In the genomic region with DNA sequence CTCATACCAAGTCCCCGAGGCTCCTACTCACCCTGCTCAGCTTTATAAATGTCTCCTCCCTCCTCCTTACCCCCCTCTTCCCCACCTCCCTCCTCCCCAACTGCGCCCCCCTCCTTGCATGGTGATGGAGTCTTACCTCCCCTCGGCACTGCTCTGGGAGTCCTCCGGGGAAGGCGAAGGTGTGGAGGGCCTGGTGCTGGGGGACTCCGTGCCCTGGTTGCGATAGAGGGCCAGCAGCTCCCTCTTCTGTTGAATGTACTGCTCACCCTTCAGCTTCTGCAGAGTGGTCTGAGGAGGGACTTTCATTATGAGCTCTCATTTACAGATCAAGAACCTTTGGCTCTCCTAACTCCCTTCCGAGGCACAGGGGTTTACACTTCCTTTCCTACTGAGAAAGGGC, we compare ENCODE assay signal across 9 mouse cellular contexts. TPM values are rescaled to one million over a fixed set of nuclear protein-coding genes. Genes with fewer than 3 reads are reported as not detected.
A peak's percentile ranks its signal among the peaks of the same experiment; 100 is the strongest.
DNase-seq lines count a peak whose midpoint lies in the region; ATAC-seq and TF ChIP-seq lines count a peak whose summit lies in the region.
"Had no signal": no experiment of that assay in that cellular context is flagged by ENCODE, and none has a peak within 500 bp of the region (broad histone marks: within the 10 kb centered on the region; RNA-seq: fewer than 3 reads in every experiment).

No protein-coding gene starts in this region.

- H3K36me3 ChIP-seq in kidney, adult 2 months (ENCODE audit: control insufficient read depth, insufficient read depth, low read length) = no peaks in the 10 kb centered on the region; the same call in 1 of the 2 replicates
- H3K36me3 ChIP-seq in heart, embryonic 15.5 days = peaks cover 28% of the 10 kb centered on the region
- H3K36me3 ChIP-seq in liver, embryonic 15.5 days (replicated peaks) = peaks cover 28% of the 10 kb centered on the region
- no peaks in the 10 kb centered on the region for H3K36me3 ChIP-seq in neural tube, embryonic 15.5 days
- H3K36me3 ChIP-seq in midbrain, embryonic 16.5 days (ENCODE audit: control insufficient read depth, insufficient read depth, low read length) = no peaks in the 10 kb centered on the region
- H3K36me3 ChIP-seq: hindbrain, embryonic 15.5 days had no signal

- H3K9me3 ChIP-seq in heart, embryonic 15.5 days (replicated peaks) = no peaks in the 10 kb centered on the region
- no peaks in the 10 kb centered on the region for H3K9me3 ChIP-seq in liver, embryonic 15.5 days (replicated peaks)
- H3K9me3 ChIP-seq in neural tube, embryonic 15.5 days (replicated peaks) = no peaks in the 10 kb centered on the region
- H3K9me3 ChIP-seq in midbrain, embryonic 16.5 days (replicated peaks; ENCODE audit: control insufficient read depth, low read length, poor library complexity, severe bottlenecking) = no peaks in the 10 kb centered on the region
- H3K9me3 ChIP-seq: embryonic facial prominence, embryonic 15.5 days; hindbrain, embryonic 15.5 days had no signal

- peak; percentile 44 for DNase-seq in kidney, adult 2 months
- no peak for DNase-seq in kidney, adult 8-10 months

- 18% methylated on average over 8 of the region's 8 CpGs for WGBS in kidney, adult 2 months
- WGBS in heart, embryonic 15.5 days = 9% methylated on average over 8 of the region's 8 CpGs
- 10% methylated on average over 8 of the region's 8 CpGs for WGBS in liver, embryonic 15.5 days (ENCODE audit: insufficient replicate concordance)
- WGBS in neural tube, embryonic 15.5 days = 6% methylated on average over 8 of the region's 8 CpGs
- 1% methylated on average over 7 of the region's 8 CpGs for WGBS in midbrain, embryonic 16.5 days

- H3K4me1 ChIP-seq in kidney, adult 2 months (ENCODE audit: control insufficient read depth, insufficient read depth, low read length) = peaks cover 7% of the 10 kb centered on the region; the same call in 1 of the 2 replicates
- peaks cover 23% of the 10 kb centered on the region for H3K4me1 ChIP-seq in heart, embryonic 15.5 days (replicated peaks)
- H3K4me1 ChIP-seq in liver, embryonic 15.5 days (replicated peaks) = peaks cover 17% of the 10 kb centered on the region
- H3K4me1 ChIP-seq in neural tube, embryonic 15.5 days = peaks cover 27% of the 10 kb centered on the region
- peaks cover 9% of the 10 kb centered on the region for H3K4me1 ChIP-seq in midbrain, embryonic 16.5 days (ENCODE audit: control insufficient read depth, insufficient read depth, low read length)

- no peak overlapping the region for H3K4me3 ChIP-seq in kidney, adult 2 months (ENCODE audit: insufficient read depth, low read depth, low read length)
- H3K4me3 ChIP-seq in heart, embryonic 15.5 days = no peak overlapping the region
- no peak overlapping the region for H3K4me3 ChIP-seq in liver, embryonic 15.5 days (replicated peaks)
- no peak overlapping the region for H3K4me3 ChIP-seq in neural tube, embryonic 15.5 days (replicated peaks)
- no peak overlapping the region for H3K4me3 ChIP-seq in midbrain, embryonic 16.5 days (ENCODE audit: low read depth, low read length)
- H3K4me3 ChIP-seq: embryonic facial prominence, embryonic 15.5 days; hindbrain, embryonic 15.5 days had no signal

- peak overlapping the region; percentile 9; the same call in 1 of the 2 replicates for H3K4me2 ChIP-seq in heart, embryonic 15.5 days
- H3K4me2 ChIP-seq in liver, embryonic 15.5 days = peak overlapping the region; percentile 27; the same call in 1 of the 2 replicates
- H3K4me2 ChIP-seq in neural tube, embryonic 15.5 days = no peak overlapping the region
- no peak overlapping the region; the same call in 1 of the 2 replicates for H3K4me2 ChIP-seq in midbrain, embryonic 16.5 days (ENCODE audit: low read length)
- H3K4me2 ChIP-seq: embryonic facial prominence, embryonic 15.5 days; hindbrain, embryonic 15.5 days had no signal

- TF ChIP-seq CTCF in kidney, adult 2 months (conservative IDR thresholded peaks at IDR 0.05; ENCODE audit: insufficient read depth, insufficient read length, low read depth, low read length) = peak; percentile 50

- H3K9ac ChIP-seq in heart, embryonic 15.5 days = no peak overlapping the region
- no peak overlapping the region for H3K9ac ChIP-seq in liver, embryonic 15.5 days
- H3K9ac ChIP-seq in neural tube, embryonic 15.5 days (replicated peaks) = no peak overlapping the region
- H3K9ac ChIP-seq in midbrain, embryonic 16.5 days (ENCODE audit: low read depth, low read length) = no peak overlapping the region
- H3K9ac ChIP-seq: embryonic facial prominence, embryonic 15.5 days; hindbrain, embryonic 15.5 days had no signal

- 0 out of 2 replicates have a peak, but pooled peaks have one; percentile 24 for ATAC-seq in common myeloid progenitor, adult 5-6 weeks (replicated peaks; ENCODE audit: low read depth, poor library complexity, severe bottlenecking)
- ATAC-seq in heart, embryonic 15.5 days (replicated peaks; ENCODE audit: insufficient number of reproducible peaks, insufficient read depth, low FRiP score, low read depth) = no peak; the same call in 1 of the 2 replicates
- no peak for ATAC-seq in liver, embryonic 15.5 days (ENCODE audit: insufficient read depth)
- ATAC-seq in neural tube, embryonic 15.5 days (ENCODE audit: low FRiP score) = no peak
- no peak for ATAC-seq in midbrain, embryonic 16.5 days

- TF ChIP-seq POLR2A in kidney, adult 2 months (IDR thresholded peaks at IDR 0.05; ENCODE audit: low read depth, low read length) = no peak

- no peak overlapping the region for H3K27ac ChIP-seq in kidney, adult 2 months (ENCODE audit: insufficient read depth, low read depth, low read length)
- H3K27ac ChIP-seq in heart, embryonic 15.5 days = no peak overlapping the region
- H3K27ac ChIP-seq in liver, embryonic 15.5 days (replicated peaks) = no peak overlapping the region
- no peak overlapping the region for H3K27ac ChIP-seq in neural tube, embryonic 15.5 days (replicated peaks)
- no peak overlapping the region for H3K27ac ChIP-seq in midbrain, embryonic 16.5 days (ENCODE audit: low read length)
- H3K27ac ChIP-seq: embryonic facial prominence, embryonic 15.5 days; hindbrain, embryonic 15.5 days had no signal

- H3K27me3 ChIP-seq in kidney, adult 2 months (replicated peaks; ENCODE audit: control insufficient read depth, insufficient read depth, low read length) = no peaks in the 10 kb centered on the region
- peaks cover 32% of the 10 kb centered on the region for H3K27me3 ChIP-seq in heart, embryonic 15.5 days
- H3K27me3 ChIP-seq in liver, embryonic 15.5 days = no peaks in the 10 kb centered on the region
- H3K27me3 ChIP-seq in neural tube, embryonic 15.5 days (replicated peaks) = peaks cover 42% of the 10 kb centered on the region
- H3K27me3 ChIP-seq in midbrain, embryonic 16.5 days (ENCODE audit: control insufficient read depth, insufficient read depth, low read depth, low read length) = peaks cover 19% of the 10 kb centered on the region
- H3K27me3 ChIP-seq: embryonic facial prominence, embryonic 15.5 days had no signal

RNA-seq across cellular contexts. Expression of a gene that starts 15.3 kb away (rescaled TPM):
- 98.6 and 109 TPM in 2 replicates for polyA plus RNA-seq in kidney, adult 2 months (2012; rRNA removed)
- 28.3 and 33.1 TPM in 2 replicates for total RNA-seq in common myeloid progenitor, adult 5-6 weeks (2017)
- 42.8 and 56.4 TPM in 2 replicates for polyA plus RNA-seq in heart, embryonic 15.5 days (2015; fragmentation: Nextera tagmentation; extraction: Ambion mirVana)
- 29.4 and 31.0 TPM in 2 replicates for polyA plus RNA-seq in liver, embryonic 15.5 days (2015; fragmentation: Nextera tagmentation; extraction: Ambion mirVana)
- polyA plus RNA-seq in neural tube, embryonic 15.5 days (2015; fragmentation: Nextera tagmentation; extraction: Ambion mirVana) = 13.6 and 28.4 TPM in 2 replicates
- polyA plus RNA-seq in midbrain, embryonic 16.5 days (2015; fragmentation: Nextera tagmentation; extraction: Ambion mirVana) = 11.0 and 11.2 TPM in 2 replicates

RNA-seq across cellular contexts. Expression of a gene that starts 16.1 kb away (rescaled TPM):
- 6.1 and 7.1 TPM in 2 replicates for polyA plus RNA-seq in kidney, adult 2 months (2012; rRNA removed)
- total RNA-seq in common myeloid progenitor, adult 5-6 weeks (2017) = not detected in 2 replicates
- polyA plus RNA-seq in heart, embryonic 15.5 days (2015; fragmentation: Nextera tagmentation; extraction: Ambion mirVana) = 0.05 and 0.37 TPM in 2 replicates
- 0.70 and 0.86 TPM in 2 replicates for polyA plus RNA-seq in liver, embryonic 15.5 days (2015; fragmentation: Nextera tagmentation; extraction: Ambion mirVana)
- polyA plus RNA-seq in neural tube, embryonic 15.5 days (2015; fragmentation: Nextera tagmentation; extraction: Ambion mirVana) = 0.23 and 0.70 TPM in 2 replicates
- 0.20 and 0.44 TPM in 2 replicates for polyA plus RNA-seq in midbrain, embryonic 16.5 days (2015; fragmentation: Nextera tagmentation; extraction: Ambion mirVana)

RNA-seq across cellular contexts. Expression of a gene that starts 44.0 kb away (rescaled TPM):
- 83.5 and 89.5 TPM in 2 replicates for polyA plus RNA-seq in kidney, adult 2 months (2012; rRNA removed)
- total RNA-seq in common myeloid progenitor, adult 5-6 weeks (2017) = 0.55 and 0.63 TPM in 2 replicates
- 0.81 and 2.8 TPM in 2 replicates for polyA plus RNA-seq in heart, embryonic 15.5 days (2015; fragmentation: Nextera tagmentation; extraction: Ambion mirVana)
- 0.64 and 0.79 TPM in 2 replicates for polyA plus RNA-seq in liver, embryonic 15.5 days (2015; fragmentation: Nextera tagmentation; extraction: Ambion mirVana)
- 0.44 and 2.6 TPM in 2 replicates for polyA plus RNA-seq in neural tube, embryonic 15.5 days (2015; fragmentation: Nextera tagmentation; extraction: Ambion mirVana)
- polyA plus RNA-seq in midbrain, embryonic 16.5 days (2015; fragmentation: Nextera tagmentation; extraction: Ambion mirVana) = 0.67 and 1.1 TPM in 2 replicates

RNA-seq across cellular contexts. Expression of a gene that starts 50.8 kb away (rescaled TPM):
- polyA plus RNA-seq in kidney, adult 2 months (2012; rRNA removed) = 97.1 and 116 TPM in 2 replicates
- 23.2 and 25.0 TPM in 2 replicates for total RNA-seq in common myeloid progenitor, adult 5-6 weeks (2017)
- polyA plus RNA-seq in heart, embryonic 15.5 days (2015; fragmentation: Nextera tagmentation; extraction: Ambion mirVana) = 37.8 and 48.4 TPM in 2 replicates
- polyA plus RNA-seq in liver, embryonic 15.5 days (2015; fragmentation: Nextera tagmentation; extraction: Ambion mirVana) = 20.6 and 25.1 TPM in 2 replicates
- polyA plus RNA-seq in neural tube, embryonic 15.5 days (2015; fragmentation: Nextera tagmentation; extraction: Ambion mirVana) = 19.5 and 28.1 TPM in 2 replicates
- polyA plus RNA-seq in midbrain, embryonic 16.5 days (2015; fragmentation: Nextera tagmentation; extraction: Ambion mirVana) = 12.8 and 16.0 TPM in 2 replicates

Comparison
In these comparisons a context has a peak if more than half of its experiments do, and no peak if none do; other contexts are left out.
1. H3K4me2 ChIP-seq: peak in heart, embryonic 15.5 days (single experiment) and liver, embryonic 15.5 days (single experiment); none in neural tube, embryonic 15.5 days (single experiment) and midbrain, embryonic 16.5 days (single experiment).
2. RNA of a gene that starts 44.0 kb away (polyA plus RNA-seq): 83.5 to 89.5 TPM in kidney, adult 2 months; 0.67 to 1.1 TPM in midbrain, embryonic 16.5 days, 0.81 to 2.8 TPM in heart, embryonic 15.5 days, 0.64 to 0.79 TPM in liver, embryonic 15.5 days and 0.44 to 2.6 TPM in neural tube, embryonic 15.5 days; every median in the first group is over 10 times any median in the second.